Mouse (Mus musculus): ENCODE measurements around the gene Cmtm3. TPM values are rescaled to one million over a fixed set of nuclear protein-coding genes. Genes with fewer than 3 reads are reported as not detected.
"Not testable (repeated sequence)": the region's sequence is repeated elsewhere in the genome, so short reads cannot be mapped to it uniquely, and the experiment has no call there.

Cmtm3 gene
- polyA plus RNA-seq, 1 experiment from 2014 or later = 131 TPM

DNA sequence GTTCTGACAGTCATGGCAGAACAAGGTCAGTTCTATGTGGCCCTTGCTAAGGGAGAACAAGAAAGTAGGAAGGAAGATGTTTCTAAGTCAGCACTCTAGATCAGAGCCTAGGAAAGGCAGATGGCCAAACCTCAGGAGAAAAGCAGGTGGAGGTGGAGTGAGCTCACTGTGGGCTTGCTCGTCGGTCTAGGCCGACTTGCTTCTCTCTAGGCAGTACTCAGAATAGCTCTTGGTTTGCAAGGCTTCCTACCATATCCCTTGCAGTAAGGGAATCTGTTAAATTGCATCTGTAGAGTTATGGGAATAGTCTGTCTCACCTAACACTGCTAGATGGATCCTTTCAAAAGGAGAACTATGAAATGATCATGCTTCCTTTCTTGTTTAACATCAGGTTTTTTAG, 27.2 kb upstream of the Cmtm3 start:
- H3K36me3 ChIP-seq (replicated peaks; ENCODE audit: control insufficient read depth, insufficient read depth, low read depth, low read length); H3K4me3 ChIP-seq (ENCODE audit: low read depth, low read length); DNase-seq (ENCODE audit: low spot score); H3K9ac ChIP-seq (replicated peaks; ENCODE audit: low read length); H3K27me3 ChIP-seq (ENCODE audit: control insufficient read depth, insufficient read depth, low read length); H3K4me2 ChIP-seq (ENCODE audit: low read depth, low read length); ATAC-seq (replicated peaks; ENCODE audit: insufficient number of reproducible peaks, low FRiP score, low TSS enrichment, low read depth); H3K27ac ChIP-seq (replicated peaks; ENCODE audit: low read depth, low read length); H3K4me1 ChIP-seq (ENCODE audit: control insufficient read depth, insufficient read depth, low read length); H3K9me3 ChIP-seq (replicated peaks; ENCODE audit: control insufficient read depth, low read length): not testable (repeated sequence)
- WGBS = 79% methylated on average over 3 of the region's 3 CpGs

DNA sequence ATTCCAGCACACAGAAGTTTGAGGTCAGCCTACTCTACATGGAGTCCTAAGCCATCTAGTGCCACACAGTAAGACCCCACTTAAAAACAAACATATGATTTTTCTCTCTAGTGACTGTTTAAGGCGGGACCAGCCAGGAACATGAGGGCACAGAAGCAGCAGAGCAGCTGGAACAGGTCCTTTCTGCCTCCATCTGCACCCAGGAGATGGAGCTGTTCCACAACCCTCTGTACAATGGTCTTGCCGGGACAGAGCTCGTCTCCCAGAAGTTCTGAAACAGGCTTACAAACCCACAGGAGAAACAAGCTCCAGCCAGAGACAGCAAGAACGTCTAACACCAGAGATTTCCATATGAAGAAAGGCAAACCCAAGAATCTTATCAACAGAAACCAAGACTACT, 25.9 kb upstream of the Cmtm3 start:
- Histone ChIP-seq H3K4me2 (ENCODE audit: low read depth, low read length) (no peak overlapping the region), H3K9ac (replicated peaks; ENCODE audit: low read length) (no peak overlapping the region), H3K36me3 (replicated peaks; ENCODE audit: control insufficient read depth, insufficient read depth, low read depth, low read length) (no peaks in the 10 kb centered on the region), H3K27me3 (ENCODE audit: control insufficient read depth, insufficient read depth, low read length) (no peaks in the 10 kb centered on the region), H3K9me3 (replicated peaks; ENCODE audit: control insufficient read depth, low read length) (no peaks in the 10 kb centered on the region), H3K4me1 (ENCODE audit: control insufficient read depth, insufficient read depth, low read length) (no peaks in the 10 kb centered on the region), H3K4me3 (ENCODE audit: low read depth, low read length) (no peak overlapping the region), H3K27ac (replicated peaks; ENCODE audit: low read depth, low read length) (no peak overlapping the region)
- no peak for DNase-seq (ENCODE audit: low spot score)
- no peak for ATAC-seq (replicated peaks; ENCODE audit: insufficient number of reproducible peaks, low FRiP score, low TSS enrichment, low read depth)
- WGBS = 75% methylated on average over 4 of the region's 4 CpGs

DNA sequence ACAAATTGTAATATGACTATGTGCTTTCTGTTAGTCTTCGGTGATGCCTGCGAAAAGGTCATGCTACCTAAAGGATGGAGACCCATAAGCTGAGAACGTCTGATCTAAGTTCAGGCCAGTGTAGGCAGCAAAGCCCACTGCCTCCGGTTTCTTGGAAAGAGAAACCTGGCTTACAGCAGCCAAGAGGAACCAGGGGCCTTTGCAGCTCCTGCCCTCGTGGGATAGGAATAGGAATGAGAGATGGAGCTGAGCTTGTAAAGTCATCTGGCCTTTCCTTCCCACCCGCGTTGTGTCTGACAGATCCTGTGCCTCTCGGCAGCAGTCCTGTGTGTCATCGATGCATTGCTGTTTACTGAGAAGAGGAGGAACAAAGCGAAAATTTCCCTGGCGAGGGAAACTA, 17.9 kb upstream of the Cmtm3 start, which contains the start of gene Gm11020:
Gm11020 (plus strand) TSS at position 301 of the 400 bp plus-strand sequence.
- not testable (repeated sequence) for H3K27me3 ChIP-seq (ENCODE audit: control insufficient read depth, insufficient read depth, low read length); ATAC-seq (replicated peaks; ENCODE audit: insufficient number of reproducible peaks, low FRiP score, low TSS enrichment, low read depth); H3K9me3 ChIP-seq (replicated peaks; ENCODE audit: control insufficient read depth, low read length); H3K4me2 ChIP-seq (ENCODE audit: low read depth, low read length); DNase-seq (ENCODE audit: low spot score); H3K4me1 ChIP-seq (ENCODE audit: control insufficient read depth, insufficient read depth, low read length); H3K27ac ChIP-seq (replicated peaks; ENCODE audit: low read depth, low read length); H3K9ac ChIP-seq (replicated peaks; ENCODE audit: low read length); H3K4me3 ChIP-seq (ENCODE audit: low read depth, low read length); H3K36me3 ChIP-seq (replicated peaks; ENCODE audit: control insufficient read depth, insufficient read depth, low read depth, low read length)
- 85% methylated on average over 8 of the region's 11 CpGs for WGBS

DNA sequence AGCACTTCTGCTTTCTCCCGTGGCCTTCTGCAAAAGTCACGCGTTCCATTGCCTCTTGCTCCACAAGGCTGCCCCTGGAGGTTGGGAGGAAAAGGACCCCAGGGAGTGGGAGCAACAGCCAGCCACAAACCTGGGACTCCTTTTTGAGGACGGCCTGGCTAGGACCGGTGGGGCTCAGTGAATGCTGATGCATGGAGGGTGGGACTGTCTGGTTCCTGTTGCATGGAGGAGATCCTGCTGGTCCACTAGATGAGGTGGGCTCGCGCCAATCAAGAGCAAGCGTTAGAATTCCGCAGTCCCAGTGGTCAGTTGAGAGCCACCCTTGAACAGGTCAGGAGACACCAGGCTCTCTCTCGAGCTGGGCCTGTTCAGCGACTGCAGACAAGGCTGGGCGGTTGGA, 17.3 kb upstream of the Cmtm3 start, which contains the start of gene Cmtm2b:
Cmtm2b (plus strand) TSS at position 301 of the 400 bp plus-strand sequence.
- H3K27me3 ChIP-seq (ENCODE audit: control insufficient read depth, insufficient read depth, low read length); H3K4me2 ChIP-seq (ENCODE audit: low read depth, low read length); H3K27ac ChIP-seq (replicated peaks; ENCODE audit: low read depth, low read length); DNase-seq (ENCODE audit: low spot score); ATAC-seq (replicated peaks; ENCODE audit: insufficient number of reproducible peaks, low FRiP score, low TSS enrichment, low read depth); H3K9me3 ChIP-seq (replicated peaks; ENCODE audit: control insufficient read depth, low read length); H3K4me1 ChIP-seq (ENCODE audit: control insufficient read depth, insufficient read depth, low read length); H3K9ac ChIP-seq (replicated peaks; ENCODE audit: low read length); H3K36me3 ChIP-seq (replicated peaks; ENCODE audit: control insufficient read depth, insufficient read depth, low read depth, low read length); H3K4me3 ChIP-seq (ENCODE audit: low read depth, low read length): not testable (repeated sequence)
- 87% methylated on average over 12 of the region's 12 CpGs for WGBS

DNA sequence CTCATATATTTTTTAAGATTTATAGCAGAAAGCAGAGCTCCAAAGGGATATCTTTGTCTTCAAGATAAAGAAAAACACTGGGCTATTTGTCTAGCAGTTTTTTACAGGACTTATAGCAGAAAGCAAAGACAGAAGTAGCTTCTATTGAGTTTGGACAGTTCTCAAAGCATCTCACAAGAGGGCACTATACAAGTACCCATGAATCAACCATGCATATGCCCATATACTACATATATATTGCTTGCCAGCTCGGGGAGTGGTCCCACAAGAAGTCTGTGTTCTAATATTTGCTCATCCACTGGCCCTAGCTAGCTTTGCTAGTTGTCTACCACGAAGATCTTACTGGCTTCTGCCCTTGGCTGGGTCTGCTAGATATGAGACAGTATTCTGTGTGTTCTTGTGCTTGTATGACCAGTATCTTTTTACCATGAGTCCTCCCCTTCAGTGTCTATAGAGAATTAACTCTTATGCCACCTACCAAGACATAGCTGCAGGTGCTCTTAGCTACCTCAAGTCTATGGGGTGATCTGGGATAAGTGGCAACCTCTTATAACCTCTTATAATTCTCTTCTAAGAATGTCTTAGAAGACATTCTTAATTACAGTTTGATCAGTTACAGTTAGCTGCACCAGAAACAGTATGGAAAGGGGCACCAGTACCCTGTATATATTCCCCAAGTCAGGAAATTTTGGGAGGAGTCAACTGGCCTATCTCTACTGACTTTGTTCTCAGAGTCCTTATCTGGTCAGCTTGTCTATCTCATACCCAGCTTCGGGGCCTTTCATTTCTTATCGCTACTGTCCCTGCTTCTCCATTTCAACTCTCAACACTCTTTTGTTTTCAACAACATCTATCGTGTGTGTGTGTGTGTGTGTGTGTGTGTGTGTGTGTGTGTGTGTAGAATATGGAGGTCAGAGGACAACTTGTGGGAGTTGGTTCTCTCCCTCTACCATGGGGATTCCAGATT, 6.3 kb upstream of the Cmtm3 start:
- no peaks in the 10 kb centered on the region for H3K36me3 ChIP-seq (replicated peaks; ENCODE audit: control insufficient read depth, insufficient read depth, low read depth, low read length)
- no peak overlapping the region for H3K27ac ChIP-seq (replicated peaks; ENCODE audit: low read depth, low read length)
- no peaks in the 10 kb centered on the region for H3K27me3 ChIP-seq (ENCODE audit: control insufficient read depth, insufficient read depth, low read length)
- no peaks in the 10 kb centered on the region for H3K9me3 ChIP-seq (replicated peaks; ENCODE audit: control insufficient read depth, low read length)
- 82% methylated on average over 5 of the region's 5 CpGs for WGBS
- H3K4me2 ChIP-seq (ENCODE audit: low read depth, low read length) = no peak overlapping the region
- no peak overlapping the region for H3K9ac ChIP-seq (replicated peaks; ENCODE audit: low read length)
- no peaks in the 10 kb centered on the region for H3K4me1 ChIP-seq (ENCODE audit: control insufficient read depth, insufficient read depth, low read length)
- no peak overlapping the region for H3K4me3 ChIP-seq (ENCODE audit: low read depth, low read length)
- DNase-seq (ENCODE audit: low spot score) (no peak), ATAC-seq (replicated peaks; ENCODE audit: insufficient number of reproducible peaks, low FRiP score, low TSS enrichment, low read depth) (no peak)

DNA sequence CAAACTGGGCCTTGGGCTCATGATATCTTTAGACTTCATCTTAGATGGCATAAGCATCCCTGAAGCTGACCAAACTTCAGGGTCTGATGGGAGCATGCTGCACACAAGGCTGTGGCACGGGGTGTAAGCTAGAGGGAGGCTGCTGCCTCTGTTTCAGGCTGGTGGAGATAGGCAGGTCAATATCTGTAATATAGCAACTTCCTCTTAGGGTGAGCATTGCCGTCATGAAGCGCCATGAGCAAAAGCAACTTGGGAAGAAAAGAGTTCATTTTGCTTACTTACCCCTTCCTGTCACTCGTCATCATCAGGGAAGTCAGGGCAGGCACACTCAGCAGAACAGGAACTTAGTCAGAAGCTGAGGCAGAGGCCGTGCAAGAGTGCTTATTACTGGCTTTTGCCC, 5.4 kb upstream of the Cmtm3 start:
- DNase-seq (ENCODE audit: low spot score) = no peak
- Histone ChIP-seq H3K4me1 (ENCODE audit: control insufficient read depth, insufficient read depth, low read length) (no peaks in the 10 kb centered on the region), H3K9ac (replicated peaks; ENCODE audit: low read length) (no peak overlapping the region), H3K4me3 (ENCODE audit: low read depth, low read length) (no peak overlapping the region), H3K36me3 (replicated peaks; ENCODE audit: control insufficient read depth, insufficient read depth, low read depth, low read length) (no peaks in the 10 kb centered on the region), H3K27ac (replicated peaks; ENCODE audit: low read depth, low read length) (no peak overlapping the region), H3K4me2 (ENCODE audit: low read depth, low read length) (no peak overlapping the region), H3K27me3 (ENCODE audit: control insufficient read depth, insufficient read depth, low read length) (no peaks in the 10 kb centered on the region), H3K9me3 (replicated peaks; ENCODE audit: control insufficient read depth, low read length) (no peaks in the 10 kb centered on the region)
- ATAC-seq (replicated peaks; ENCODE audit: insufficient number of reproducible peaks, low FRiP score, low TSS enrichment, low read depth) = no peak
- 61% methylated on average over 5 of the region's 5 CpGs for WGBS

DNA sequence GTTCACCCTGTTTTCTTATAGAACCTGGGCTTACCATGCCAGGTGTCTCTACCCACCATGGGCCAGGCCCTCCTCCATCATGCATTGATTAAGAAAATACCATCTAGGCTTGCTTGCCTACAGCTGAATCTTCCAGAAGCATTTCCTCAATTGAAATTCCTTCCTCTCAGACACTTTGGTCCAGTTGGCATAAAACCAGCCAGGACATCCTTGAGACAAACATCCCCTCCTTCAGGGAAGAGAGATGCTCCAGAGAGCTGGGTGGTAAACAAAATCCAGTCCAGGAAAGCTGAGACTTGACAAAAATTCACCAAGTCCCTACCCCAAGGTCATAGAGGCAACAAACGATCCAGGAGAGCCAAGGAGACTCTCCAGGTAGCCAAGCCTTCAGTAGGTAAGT, 5.0 kb upstream of the Cmtm3 start:
- H3K4me3 ChIP-seq (ENCODE audit: low read depth, low read length) = no peak overlapping the region
- DNase-seq (ENCODE audit: low spot score) = no peak
- WGBS = 81% methylated on average over 1 of the region's 1 CpGs
- no peak for ATAC-seq (replicated peaks; ENCODE audit: insufficient number of reproducible peaks, low FRiP score, low TSS enrichment, low read depth)
- no peaks in the 10 kb centered on the region for H3K9me3 ChIP-seq (replicated peaks; ENCODE audit: control insufficient read depth, low read length)
- no peak overlapping the region for H3K27ac ChIP-seq (replicated peaks; ENCODE audit: low read depth, low read length)
- H3K9ac ChIP-seq (replicated peaks; ENCODE audit: low read length) = no peak overlapping the region
- H3K4me2 ChIP-seq (ENCODE audit: low read depth, low read length) = no peak overlapping the region
- H3K27me3 ChIP-seq (ENCODE audit: control insufficient read depth, insufficient read depth, low read length) = no peaks in the 10 kb centered on the region
- no peaks in the 10 kb centered on the region for H3K36me3 ChIP-seq (replicated peaks; ENCODE audit: control insufficient read depth, insufficient read depth, low read depth, low read length)
- no peaks in the 10 kb centered on the region for H3K4me1 ChIP-seq (ENCODE audit: control insufficient read depth, insufficient read depth, low read length)

DNA sequence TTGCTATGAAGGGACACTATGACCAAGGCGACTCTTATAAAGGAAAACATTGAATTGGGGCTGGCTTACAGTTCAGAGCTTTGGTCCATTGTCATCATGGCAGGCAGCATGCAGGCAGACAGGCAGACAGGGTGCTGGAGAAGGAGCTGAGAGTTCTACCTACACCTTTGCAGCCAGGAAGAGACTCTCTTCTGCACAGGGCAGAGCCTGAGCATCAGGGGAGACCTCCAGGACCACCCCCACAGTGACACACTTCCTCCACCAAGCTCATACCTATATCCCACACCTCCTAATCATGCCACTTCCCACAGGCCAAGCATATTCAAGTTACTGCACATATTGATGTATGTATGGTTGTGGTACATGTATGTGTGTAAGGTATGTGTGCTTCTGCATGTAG, 2.4 kb upstream of the Cmtm3 start:
- no peak overlapping the region for H3K4me2 ChIP-seq (ENCODE audit: low read depth, low read length)
- no peak overlapping the region for H3K27ac ChIP-seq (replicated peaks; ENCODE audit: low read depth, low read length)
- DNase-seq (ENCODE audit: low spot score) = no peak
- H3K9ac ChIP-seq (replicated peaks; ENCODE audit: low read length) = no peak overlapping the region
- no peak overlapping the region for H3K4me3 ChIP-seq (ENCODE audit: low read depth, low read length)
- 87% methylated on average over 1 of the region's 1 CpGs for WGBS
- ATAC-seq (replicated peaks; ENCODE audit: insufficient number of reproducible peaks, low FRiP score, low TSS enrichment, low read depth) = no peak
- H3K4me1 ChIP-seq (ENCODE audit: control insufficient read depth, insufficient read depth, low read length) = no peaks in the 10 kb centered on the region
- no peaks in the 10 kb centered on the region for H3K9me3 ChIP-seq (replicated peaks; ENCODE audit: control insufficient read depth, low read length)
- H3K36me3 ChIP-seq (replicated peaks; ENCODE audit: control insufficient read depth, insufficient read depth, low read depth, low read length) = no peaks in the 10 kb centered on the region
- H3K27me3 ChIP-seq (ENCODE audit: control insufficient read depth, insufficient read depth, low read length) = no peaks in the 10 kb centered on the region

All from embryonic facial prominence, embryonic 11.5 days (tissue).